Mouse (Mus musculus) liver, postnatal 0 days (tissue): ENCODE results near the gene Cebpz.

Experiments used
- CTCF ChIP-seq: sonication (generic); IDR thresholded peaks from 2 replicates; pipeline ENCODE4 v1.5.1; 2016; ENCODE audit warnings: antibody characterized with exemption, low read depth
- EP300 ChIP-seq: IDR thresholded peaks from 2 replicates; pipeline ENCODE4 v1.6.1; 2016; ENCODE audit warnings: antibody characterized with exemption, low read depth, mild to moderate bottlenecking

- TF ChIP-seq CTCF = no peak
- TF ChIP-seq EP300 = no peak
Measured at GRCm38 (mm10) chr17:78942579-78942978, 5.7 kb upstream of the Cebpz start.
